Mouse (Mus musculus) testis, postnatal 14 days (tissue): ENCODE data around the gene Bpifb2.
A peak's percentile ranks its signal among the peaks of the same experiment; 100 is the strongest.

Experiments used
- DNase-seq: peaks from one replicate; pipeline ENCODE4 v3.0.0; 2021; ENCODE audit warnings: low spot score

Bpifb2 gene

GRCm38 (mm10) chr2:153931125-153931524, 56.3 kb downstream of the Bpifb2 start:
- DNase-seq, result no peak

GRCm38 (mm10) chr2:153933311-153933710, 58.5 kb downstream of the Bpifb2 start:
- no peak for DNase-seq

GRCm38 (mm10) chr2:153935348-153935747, 60.5 kb downstream of the Bpifb2 start:
- no peak for DNase-seq

- DNase-seq, result no peak
Observed at GRCm38 (mm10) chr2:153937843-153938242, 63.0 kb downstream of the Bpifb2 start, which contains the start of gene Bpifb4. Bpifb4 (plus strand) TSS chr2:153938212.

GRCm38 (mm10) chr2:153943537-153943936, 68.7 kb downstream of the Bpifb2 start:
- DNase-seq, result peak; percentile 49

- no peak for DNase-seq
Observed at GRCm38 (mm10) chr2:153944567-153944966, 69.7 kb downstream of the Bpifb2 start.
